9 mouse cellular contexts compared by ENCODE assay signal in genomic region chr6:61347045-61347838, GRCm38 (mm10).
A peak's percentile ranks its signal among the peaks of the same experiment; 100 is the strongest.
DNase-seq lines count a peak whose midpoint lies in the region; TF ChIP-seq lines count a peak whose summit lies in the region.
"Had no signal": no experiment of that assay in that cellular context is flagged by ENCODE, and none has a peak within 500 bp of the region (broad histone marks: within the 10 kb centered on the region; RNA-seq: fewer than 3 reads in every experiment).

No protein-coding gene starts in this region.

- TF ChIP-seq CTCF in layer of hippocampus, adult 2 months (conservative IDR thresholded peaks at IDR 0.05) = peak; percentile 85

- no peak overlapping the region for H3K4me3 ChIP-seq in layer of hippocampus, adult 2 months
- H3K4me3 ChIP-seq: neural tube, embryonic 15.5 days had no signal

- peak; percentile 18 for DNase-seq in embryo, embryonic 10 days (ENCODE audit: low spot score)
- no peak for DNase-seq in embryo, embryonic 9.5 days (ENCODE audit: extremely low spot score)
- DNase-seq in layer of hippocampus, adult 11-12 months (ENCODE audit: low spot score) = peak; percentile 30
- DNase-seq in layer of hippocampus, postnatal 36 days = no peak
- DNase-seq in Muller cell, postnatal 12 days (ENCODE audit: inconsistent ontology term) = peak; percentile 42
- DNase-seq in layer of hippocampus, adult 2 months (ENCODE audit: low spot score in 2 of 2) = peak; percentile 19 to 45
- no peak for DNase-seq in ovary, postnatal 10 days (ENCODE audit: low spot score)
- no peak for DNase-seq in heart, adult 9 months (ENCODE audit: low spot score in 2 of 2)

- H3K27ac ChIP-seq in layer of hippocampus, adult 2 months = no peak overlapping the region
- H3K27ac ChIP-seq: neural tube, embryonic 15.5 days had no signal

Comparison
In these comparisons a context has a peak if more than half of its experiments do, and no peak if none do; other contexts are left out.
1. DNase-seq: peak in embryo, embryonic 10 days (single experiment), layer of hippocampus, adult 11-12 months (single experiment), Muller cell, postnatal 12 days (single experiment) and layer of hippocampus, adult 2 months (2 of 2); none in embryo, embryonic 9.5 days (single experiment), layer of hippocampus, postnatal 36 days (0 of 2), ovary, postnatal 10 days (single experiment) and heart, adult 9 months (0 of 2).